Mouse (Mus musculus): ENCODE results near the gene Kcnh3. TPM values are rescaled to one million over a fixed set of nuclear protein-coding genes. Genes with fewer than 3 reads are reported as not detected.

Kcnh3 gene
- polyA plus RNA-seq, 2 experiments, result 0.58 to 1.6 TPM

- Histone ChIP-seq H3K4me3 (replicated peaks; ENCODE audit: low read length) (peak overlapping the region; percentile 37; the same call in 1 of the 2 replicates), H3K4me2 (replicated peaks; ENCODE audit: low read depth, low read length, severe bottlenecking) (peak overlapping the region; percentile 61; the same call in 1 of the 2 replicates), H3K36me3 (ENCODE audit: control insufficient read depth, insufficient read depth, low read length) (no peaks in the 10 kb centered on the region), H3K27ac (replicated peaks; ENCODE audit: low read depth, low read length) (no peak overlapping the region), H3K9me3 (ENCODE audit: control insufficient read depth, low read length) (no peaks in the 10 kb centered on the region), H3K27me3 (ENCODE audit: control insufficient read depth, insufficient read depth, low read length) (peaks cover 85% of the 10 kb centered on the region), H3K4me1 (ENCODE audit: control insufficient read depth, insufficient read depth, low read length) (peaks cover 33% of the 10 kb centered on the region), H3K9ac (ENCODE audit: low read depth, low read length, severe bottlenecking) (no peak overlapping the region)
- 17% methylated on average over 14 of the region's 14 CpGs for WGBS
- no peak for TF ChIP-seq POLR2A (IDR thresholded peaks at IDR 0.05; ENCODE audit: borderline replicate concordance, extremely low read depth, insufficient read depth, insufficient read length)
- DNase-seq (ENCODE audit: low spot score), result no peak
- ATAC-seq (ENCODE audit: low FRiP score, low read depth), result no peak
Measured at GRCm38 (mm10) chr15:99226090-99226489, 1.4 kb downstream of the Kcnh3 start.

GRCm38 (mm10) chr15:99231998-99232397 lies 7.3 kb downstream of the Kcnh3 start:
- Histone ChIP-seq H3K4me2 (replicated peaks; ENCODE audit: low read depth, low read length, severe bottlenecking) (no peak overlapping the region), H3K27me3 (ENCODE audit: control insufficient read depth, insufficient read depth, low read length) (peaks cover 35% of the 10 kb centered on the region), H3K4me3 (replicated peaks; ENCODE audit: low read length) (no peak overlapping the region), H3K9me3 (ENCODE audit: control insufficient read depth, low read length) (no peaks in the 10 kb centered on the region), H3K36me3 (ENCODE audit: control insufficient read depth, insufficient read depth, low read length) (no peaks in the 10 kb centered on the region), H3K9ac (ENCODE audit: low read depth, low read length, severe bottlenecking) (no peak overlapping the region), H3K27ac (replicated peaks; ENCODE audit: low read depth, low read length) (no peak overlapping the region), H3K4me1 (ENCODE audit: control insufficient read depth, insufficient read depth, low read length) (no peaks in the 10 kb centered on the region)
- DNase-seq (ENCODE audit: low spot score) (no peak), ATAC-seq (ENCODE audit: low FRiP score, low read depth) (no peak)
- WGBS, result 63% methylated on average over 10 of the region's 10 CpGs
- TF ChIP-seq POLR2A (IDR thresholded peaks at IDR 0.05; ENCODE audit: borderline replicate concordance, extremely low read depth, insufficient read depth, insufficient read length), result no peak

GRCm38 (mm10) chr15:99233719-99234118 lies 9.1 kb downstream of the Kcnh3 start:
- H3K27ac ChIP-seq (replicated peaks; ENCODE audit: low read depth, low read length), result no peak overlapping the region
- no peak overlapping the region for H3K4me2 ChIP-seq (replicated peaks; ENCODE audit: low read depth, low read length, severe bottlenecking)
- ATAC-seq (ENCODE audit: low FRiP score, low read depth) (no peak), DNase-seq (ENCODE audit: low spot score) (no peak)
- H3K4me3 ChIP-seq (replicated peaks; ENCODE audit: low read length), result no peak overlapping the region
- H3K36me3 ChIP-seq (ENCODE audit: control insufficient read depth, insufficient read depth, low read length), result no peaks in the 10 kb centered on the region
- WGBS, result 61% methylated on average over 17 of the region's 17 CpGs
- H3K9me3 ChIP-seq (ENCODE audit: control insufficient read depth, low read length), result no peaks in the 10 kb centered on the region
- no peak overlapping the region for H3K9ac ChIP-seq (ENCODE audit: low read depth, low read length, severe bottlenecking)
- H3K27me3 ChIP-seq (ENCODE audit: control insufficient read depth, insufficient read depth, low read length), result peaks cover 19% of the 10 kb centered on the region
- H3K4me1 ChIP-seq (ENCODE audit: control insufficient read depth, insufficient read depth, low read length), result no peaks in the 10 kb centered on the region
- TF ChIP-seq POLR2A (IDR thresholded peaks at IDR 0.05; ENCODE audit: borderline replicate concordance, extremely low read depth, insufficient read depth, insufficient read length), result no peak

- no peak for ATAC-seq (ENCODE audit: low FRiP score, low read depth)
- TF ChIP-seq POLR2A (IDR thresholded peaks at IDR 0.05; ENCODE audit: borderline replicate concordance, extremely low read depth, insufficient read depth, insufficient read length), result no peak
- 68% methylated on average over 12 of the region's 12 CpGs for WGBS
- Histone ChIP-seq H3K4me3 (replicated peaks; ENCODE audit: low read length) (no peak overlapping the region), H3K27me3 (ENCODE audit: control insufficient read depth, insufficient read depth, low read length) (peaks cover 15% of the 10 kb centered on the region), H3K27ac (replicated peaks; ENCODE audit: low read depth, low read length) (no peak overlapping the region), H3K4me2 (replicated peaks; ENCODE audit: low read depth, low read length, severe bottlenecking) (no peak overlapping the region), H3K9ac (ENCODE audit: low read depth, low read length, severe bottlenecking) (no peak overlapping the region), H3K4me1 (ENCODE audit: control insufficient read depth, insufficient read depth, low read length) (no peaks in the 10 kb centered on the region), H3K36me3 (ENCODE audit: control insufficient read depth, insufficient read depth, low read length) (no peaks in the 10 kb centered on the region), H3K9me3 (ENCODE audit: control insufficient read depth, low read length) (no peaks in the 10 kb centered on the region)
- no peak for DNase-seq (ENCODE audit: low spot score)
Measured at GRCm38 (mm10) chr15:99234326-99235010, 9.8 kb downstream of the Kcnh3 start.

- H3K36me3 ChIP-seq (ENCODE audit: control insufficient read depth, insufficient read depth, low read length), result peaks cover 18% of the 10 kb centered on the region
- no peak overlapping the region for H3K4me2 ChIP-seq (replicated peaks; ENCODE audit: low read depth, low read length, severe bottlenecking)
- DNase-seq (ENCODE audit: low spot score), result no peak
- no peaks in the 10 kb centered on the region for H3K9me3 ChIP-seq (ENCODE audit: control insufficient read depth, low read length)
- no peak for ATAC-seq (ENCODE audit: low FRiP score, low read depth)
- H3K4me3 ChIP-seq (replicated peaks; ENCODE audit: low read length), result no peak overlapping the region
- TF ChIP-seq POLR2A (IDR thresholded peaks at IDR 0.05; ENCODE audit: borderline replicate concordance, extremely low read depth, insufficient read depth, insufficient read length), result no peak
- no peaks in the 10 kb centered on the region for H3K4me1 ChIP-seq (ENCODE audit: control insufficient read depth, insufficient read depth, low read length)
- H3K27ac ChIP-seq (replicated peaks; ENCODE audit: low read depth, low read length), result no peak overlapping the region
- no peak overlapping the region for H3K9ac ChIP-seq (ENCODE audit: low read depth, low read length, severe bottlenecking)
- WGBS, result 53% methylated on average over 11 of the region's 11 CpGs
- H3K27me3 ChIP-seq (ENCODE audit: control insufficient read depth, insufficient read depth, low read length), result peaks cover 5% of the 10 kb centered on the region; the same call in 1 of the 2 replicates
Measured at GRCm38 (mm10) chr15:99238006-99238405, 13.3 kb downstream of the Kcnh3 start.
